ENCODE assay signal across 9 mouse cellular contexts in genomic region chr7:99795192-99795981, GRCm38 (mm10). TPM values are rescaled to one million over a fixed set of nuclear protein-coding genes. Genes with fewer than 3 reads are reported as not detected.
DNase-seq lines count a peak whose midpoint lies in the region; ATAC-seq lines count a peak whose summit lies in the region.
"Had no signal": no experiment of that assay in that cellular context is flagged by ENCODE, and none has a peak within 500 bp of the region (broad histone marks: within the 10 kb centered on the region; RNA-seq: fewer than 3 reads in every experiment).

No protein-coding gene starts in this region.

- peak overlapping the region; percentile 41 for H3K4me2 ChIP-seq in limb, embryonic 12.5 days

- peak; percentile 14 to 47 for DNase-seq in layer of hippocampus, postnatal 10 days (ENCODE audit: low spot score in 2 of 2)
- no peak for DNase-seq in layer of hippocampus, adult 8-10 months (ENCODE audit: low spot score in 2 of 2)
- peak; percentile 22 to 30 for DNase-seq in cerebellum, postnatal 25 days
- DNase-seq in forelimb bud, embryonic 11.5 days (ENCODE audit: low read depth, low spot score): peak; percentile 70
- no peak for DNase-seq in yolk sac, embryonic 10.5 days (ENCODE audit: low spot score)

- H3K9ac ChIP-seq in limb, embryonic 12.5 days (replicated peaks): no peak overlapping the region
- H3K9ac ChIP-seq: liver, embryonic 14.5 days had no signal

- H3K9me3 ChIP-seq in limb, embryonic 12.5 days: no peaks in the 10 kb centered on the region

- H3K27me3 ChIP-seq in limb, embryonic 12.5 days: peaks cover 46% of the 10 kb centered on the region

- no peak for ATAC-seq in limb, embryonic 12.5 days (ENCODE audit: insufficient number of reproducible peaks, insufficient read depth, low FRiP score, low TSS enrichment, low read depth)
- peak; percentile 78 for ATAC-seq in neutrophil, adult 5-6 weeks (ENCODE audit: extremely low read depth, insufficient number of reproducible peaks, low FRiP score, poor library complexity, severe bottlenecking)
- no peak for ATAC-seq in megakaryocyte-erythroid progenitor cell, adult 5-6 weeks (replicated peaks; ENCODE audit: low FRiP score, low TSS enrichment, poor library complexity, severe bottlenecking)

- H3K4me3 ChIP-seq in limb, embryonic 12.5 days (replicated peaks): no peak overlapping the region; the same call in 1 of the 2 replicates

- H3K27ac ChIP-seq in limb, embryonic 12.5 days: no peak overlapping the region
- H3K27ac ChIP-seq: liver, embryonic 14.5 days had no signal

- no peaks in the 10 kb centered on the region for H3K36me3 ChIP-seq in limb, embryonic 12.5 days

- WGBS in limb, embryonic 12.5 days: 11% methylated on average over 17 of the region's 17 CpGs

- peaks cover 15% of the 10 kb centered on the region for H3K4me1 ChIP-seq in limb, embryonic 12.5 days (replicated peaks)

RNA-seq across cellular contexts. Expression of gene Olfr521, which starts 32.1 kb away (rescaled TPM):
- total RNA-seq in layer of hippocampus, postnatal 10 days (2021): not detected
- not detected for total RNA-seq in layer of hippocampus, adult 8-10 months (2022)
- polyA plus RNA-seq in limb, embryonic 12.5 days (2016; fragmentation: Nextera tagmentation; extraction: Ambion mirVana): not detected in 2 replicates
- total RNA-seq in neutrophil, adult 5-6 weeks (2017): not detected in 2 replicates
- total RNA-seq in megakaryocyte-erythroid progenitor cell, adult 5-6 weeks (2014; fragmentation: Nextera tagmentation): not detected in 2 replicates
- total RNA-seq in megakaryocyte-erythroid progenitor cell, adult 5-6 weeks (2017): not detected in 2 replicates
- polyA plus RNA-seq: liver, embryonic 14.5 days had no signal

RNA-seq across cellular contexts. Expression of gene Neu3, which starts 32.8 kb away (rescaled TPM):
- total RNA-seq in layer of hippocampus, postnatal 10 days (2021): 1 to 10 TPM; 2.4 to 3.7 TPM
- 1 to 10 TPM; 2.7 to 4.0 (median 3.5) TPM for total RNA-seq in layer of hippocampus, adult 8-10 months (2022)
- polyA plus RNA-seq in limb, embryonic 12.5 days (2016; fragmentation: Nextera tagmentation; extraction: Ambion mirVana): 2.6 and 2.7 TPM in 2 replicates
- total RNA-seq in neutrophil, adult 5-6 weeks (2017): 1.6 and 1.7 TPM in 2 replicates
- total RNA-seq in megakaryocyte-erythroid progenitor cell, adult 5-6 weeks (2014; fragmentation: Nextera tagmentation): 3.9 and 8.1 TPM in 2 replicates
- 3.9 and 5.8 TPM in 2 replicates for total RNA-seq in megakaryocyte-erythroid progenitor cell, adult 5-6 weeks (2017)

Comparison
In these comparisons a context has a peak if more than half of its experiments do, and no peak if none do; other contexts are left out.
1. DNase-seq: peak in layer of hippocampus, postnatal 10 days (2 of 2), cerebellum, postnatal 25 days (2 of 2) and forelimb bud, embryonic 11.5 days (single experiment); none in layer of hippocampus, adult 8-10 months (0 of 2) and yolk sac, embryonic 10.5 days (single experiment).